Mouse (Mus musculus) liver, adult 2 months (tissue): ENCODE measurements around the gene Gm5089.

Source experiments
- CTCF ChIP-seq: fragments of 200-500 bp; IDR thresholded peaks from 2 replicates; pipeline ENCODE4 v1.5.1; 2011; ENCODE audit warnings: low read depth, low read length, control low read depth
- POLR2A ChIP-seq: fragments of 200-500 bp; IDR thresholded peaks from 2 replicates; pipeline ENCODE4 v1.6.1; 2011; ENCODE audit warnings: low read length, control low read depth; ENCODE audit not compliant: insufficient read depth; ENCODE audit errors: extremely low read depth

DNA sequence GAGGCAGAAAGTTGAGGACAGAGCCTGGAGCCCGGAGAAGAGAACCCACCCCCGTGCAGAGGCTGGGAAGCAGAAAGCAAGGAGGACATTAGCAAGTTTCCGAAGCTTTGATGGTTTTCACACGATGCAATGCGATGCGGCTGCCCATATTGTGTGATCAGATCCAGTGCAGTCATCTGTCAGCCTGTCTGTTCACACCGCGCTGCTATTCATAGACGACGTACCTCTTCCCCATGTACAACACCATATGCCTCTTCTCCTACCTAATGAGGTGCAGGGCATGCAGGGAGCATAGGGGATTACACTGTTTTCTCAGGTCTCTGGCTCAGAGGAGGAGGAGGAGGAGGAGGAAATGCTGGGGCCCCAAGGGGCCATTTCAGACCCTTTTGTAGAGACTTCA, 14.1 kb downstream of the Gm5089 start:
- TF ChIP-seq CTCF: no peak
- no peak for TF ChIP-seq POLR2A
